Mouse (Mus musculus) cerebral cortex, adult 2 months (tissue): Measurements from ENCODE around the gene Sec14l4.

ENCODE experiments used
- WGBS: fragments of 180-500 bp; shearing (Covaris S2); methylation state at CpG from one replicate; pipeline ENCODE4 v1.1.7; 2018; 5-methylcytosine and 5-hydroxymethylcytosine counted together

Gene Sec14l4

GRCm38 (mm10) chr11:4027561-4028334 lies 3.5 kb upstream of the Sec14l4 start:
- 51% methylated on average over 9 of the region's 9 CpGs for WGBS

DNA sequence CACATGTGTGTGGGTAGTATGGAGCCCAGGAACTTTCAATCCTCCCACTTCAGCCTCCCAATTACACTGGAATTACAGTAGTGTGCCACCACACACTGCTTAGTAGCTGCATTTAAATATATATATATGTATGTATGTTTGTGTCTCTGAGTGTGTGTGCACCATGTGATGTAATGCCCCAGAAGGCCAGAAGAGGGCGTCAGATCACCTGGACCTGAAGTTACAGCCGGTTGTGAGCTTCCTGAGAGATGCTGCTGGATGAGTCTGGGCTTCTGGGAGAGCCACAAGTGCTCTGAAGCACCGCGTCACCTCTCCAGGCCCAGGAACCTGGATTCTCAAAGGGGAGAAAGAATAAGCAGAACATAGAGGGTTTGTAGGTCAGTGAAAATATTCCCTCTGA lies 1.9 kb upstream of the Sec14l4 start:
- 73% methylated on average over 4 of the region's 4 CpGs for WGBS

GRCm38 (mm10) chr11:4031961-4032360 lies 699 bp downstream of the Sec14l4 start:
- WGBS = 56% methylated on average over 12 of the region's 12 CpGs

DNA sequence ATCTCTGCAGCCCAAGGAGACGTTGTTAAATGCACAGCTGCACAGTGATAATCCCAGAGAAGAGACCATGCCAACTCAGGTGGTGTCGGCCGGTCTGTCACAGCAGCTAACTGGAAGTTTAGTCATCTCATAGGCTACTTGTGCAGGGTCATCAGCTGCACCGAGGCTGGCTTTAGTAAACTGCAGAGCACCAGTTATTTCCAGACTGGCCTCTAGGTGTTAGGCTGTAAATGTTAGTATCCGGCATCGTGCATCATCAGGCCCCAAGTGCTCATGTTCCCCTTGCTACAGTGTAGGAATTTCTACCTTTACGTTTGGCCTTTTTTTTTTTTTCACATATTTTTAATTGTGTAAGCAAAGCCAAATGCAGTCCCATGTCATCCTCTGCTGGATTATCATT lies 2.2 kb downstream of the Sec14l4 start:
- WGBS = 76% methylated on average over 7 of the region's 7 CpGs

GRCm38 (mm10) chr11:4034169-4034568 lies 2.9 kb downstream of the Sec14l4 start:
- 94% methylated on average over 4 of the region's 4 CpGs for whole genome bisulfite sequencing

GRCm38 (mm10) chr11:4035116-4035892 lies 4.0 kb downstream of the Sec14l4 start:
- WGBS = 73% methylated on average over 18 of the region's 18 CpGs

DNA sequence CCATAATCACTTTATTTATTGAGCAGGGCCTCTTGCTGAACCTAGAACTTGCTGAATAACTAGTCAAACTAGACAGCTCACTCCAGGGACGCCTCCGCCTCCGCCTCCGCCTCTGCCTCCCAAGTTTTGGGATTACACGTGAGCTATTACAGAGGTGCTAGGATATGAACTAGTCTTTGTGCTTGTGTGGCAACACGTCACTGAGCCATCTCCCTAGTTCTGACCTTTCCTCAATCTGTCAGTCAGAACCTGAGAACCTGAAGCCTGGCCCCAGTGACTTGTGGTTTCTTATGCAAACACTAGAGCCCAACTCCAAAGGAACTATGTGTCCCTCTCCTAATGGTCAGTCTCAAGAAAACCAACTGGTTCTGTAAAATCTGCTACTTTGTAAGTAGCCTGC lies 4.7 kb downstream of the Sec14l4 start:
- 80% methylated on average over 6 of the region's 6 CpGs for WGBS

- WGBS = 67% methylated on average over 9 of the region's 9 CpGs
Observed at GRCm38 (mm10) chr11:4036365-4037084, 5.3 kb downstream of the Sec14l4 start.

GRCm38 (mm10) chr11:4039951-4040350 lies 8.7 kb downstream of the Sec14l4 start:
- WGBS = 95% methylated on average over 4 of the region's 4 CpGs

GRCm38 (mm10) chr11:4041123-4041625 lies 9.9 kb downstream of the Sec14l4 start:
- WGBS = 87% methylated on average over 6 of the region's 6 CpGs

- WGBS = 95% methylated on average over 7 of the region's 7 CpGs
Observed at GRCm38 (mm10) chr11:4043081-4043480, 11.8 kb downstream of the Sec14l4 start.

DNA sequence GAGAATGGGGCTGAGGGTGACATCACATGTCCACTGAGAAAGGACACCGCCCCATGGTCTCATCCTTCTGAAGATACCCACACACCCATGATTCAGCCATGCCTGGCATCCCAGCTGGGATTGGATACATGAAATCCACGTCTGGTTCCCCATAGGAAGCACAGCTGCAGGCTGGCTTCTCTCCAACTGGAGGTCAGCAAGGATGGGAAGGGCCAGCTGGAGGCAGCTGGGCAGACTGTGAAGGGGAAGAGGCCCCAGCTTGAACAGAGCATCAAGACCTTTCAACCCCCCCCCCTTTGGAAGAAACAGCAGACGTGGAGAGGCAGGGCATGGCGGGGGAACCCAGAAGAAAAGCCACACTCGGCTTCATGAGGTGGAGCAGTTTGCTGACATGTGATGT lies 15.3 kb downstream of the Sec14l4 start:
- 57% methylated on average over 5 of the region's 5 CpGs for WGBS

GRCm38 (mm10) chr11:4047766-4048165 lies 16.5 kb downstream of the Sec14l4 start:
- 80% methylated on average over 2 of the region's 2 CpGs for WGBS

DNA sequence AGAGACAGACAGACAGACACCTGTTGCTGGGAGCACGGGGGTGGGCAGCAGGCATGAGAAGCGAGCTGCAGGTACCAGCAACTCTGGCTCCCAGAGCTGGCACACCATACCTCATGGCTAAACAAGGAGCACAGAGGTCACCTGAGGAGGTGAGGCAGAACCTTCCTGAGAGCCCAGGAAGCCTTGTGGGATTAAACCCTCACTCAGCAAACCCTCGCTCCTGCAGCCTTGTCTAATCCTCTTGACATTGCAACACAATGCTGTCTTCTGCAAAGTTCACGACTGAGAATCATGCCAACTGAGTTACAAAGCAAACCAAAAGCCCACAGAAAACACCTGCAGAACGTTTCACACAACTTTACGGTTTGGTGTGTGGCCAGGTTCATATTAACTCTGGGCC lies 17.2 kb downstream of the Sec14l4 start:
- WGBS = 88% methylated on average over 6 of the region's 6 CpGs

DNA sequence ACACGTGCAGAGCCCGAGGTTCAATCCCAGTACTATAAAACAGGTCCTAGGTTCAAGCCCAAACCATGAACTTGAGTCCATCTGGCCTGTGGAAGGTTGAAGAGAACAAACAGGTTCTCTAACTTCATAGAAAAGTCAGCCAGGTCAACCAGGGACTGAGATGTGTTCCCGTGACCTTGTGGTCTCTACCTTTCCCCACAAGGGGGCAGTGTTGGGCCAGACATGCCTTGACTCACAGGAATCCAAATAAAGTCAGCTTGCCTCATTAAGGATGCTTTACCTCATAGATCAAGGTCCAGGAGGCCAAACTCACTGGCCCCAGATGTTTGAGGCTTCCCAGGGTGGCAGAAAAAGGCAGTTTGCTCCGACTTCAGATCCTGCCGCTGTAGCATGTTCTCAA lies 22.3 kb downstream of the Sec14l4 start:
- WGBS = 54% methylated on average over 5 of the region's 5 CpGs

GRCm38 (mm10) chr11:4060866-4061575 lies 29.8 kb downstream of the Sec14l4 start:
- whole genome bisulfite sequencing = 52% methylated on average over 5 of the region's 5 CpGs

DNA sequence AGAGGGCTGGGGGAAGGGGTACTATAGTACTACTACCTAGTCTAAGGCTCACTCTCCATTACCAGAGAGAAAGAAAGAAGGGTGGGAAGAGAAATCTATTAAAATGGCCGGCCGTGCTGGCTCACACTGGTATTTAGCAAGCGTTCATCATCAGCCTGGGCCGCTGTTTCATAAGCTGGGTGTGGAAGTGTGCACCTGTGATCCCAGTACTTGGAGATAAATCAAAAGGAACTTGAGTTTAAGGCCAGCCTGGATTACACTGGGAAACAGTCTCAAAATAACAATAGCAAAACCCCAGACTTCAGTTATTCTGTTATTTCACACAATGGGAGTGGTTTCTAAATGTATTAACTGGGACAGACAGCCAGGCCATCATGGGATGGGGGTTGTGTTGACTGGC lies 31.3 kb downstream of the Sec14l4 start:
- 93% methylated on average over 4 of the region's 4 CpGs for WGBS

- WGBS = 48% methylated on average over 6 of the region's 6 CpGs
Observed at GRCm38 (mm10) chr11:4062981-4063380, 31.7 kb downstream of the Sec14l4 start.

- 78% methylated on average over 5 of the region's 5 CpGs for WGBS
Observed at GRCm38 (mm10) chr11:4064627-4065122, 33.4 kb downstream of the Sec14l4 start, which contains the start of gene Sec14l3. Gene Sec14l3 (plus strand): TSS chr11:4064841.

- WGBS = 38% methylated on average over 1 of the region's 1 CpGs
Observed at GRCm38 (mm10) chr11:4069664-4070063, 38.4 kb downstream of the Sec14l4 start.

DNA sequence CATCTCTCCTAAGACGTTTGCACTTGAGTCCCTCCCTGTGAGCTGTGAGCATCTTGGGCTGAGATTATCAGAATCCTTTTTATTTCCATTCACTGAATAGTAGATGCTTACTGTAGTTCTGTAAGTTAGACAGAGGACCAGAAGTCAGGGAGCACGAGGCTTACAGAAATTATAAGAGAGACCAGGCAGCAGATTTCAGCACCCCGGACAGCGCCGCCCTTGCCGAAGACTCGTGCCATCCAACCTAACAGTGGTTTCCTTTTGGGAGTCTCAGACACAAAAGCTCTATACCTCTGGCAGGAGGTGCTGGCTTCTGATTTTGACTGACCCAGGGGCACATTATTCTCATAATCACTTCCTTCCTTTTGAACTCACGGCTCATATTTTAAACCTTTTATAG lies 45.4 kb downstream of the Sec14l4 start:
- 52% methylated on average over 8 of the region's 8 CpGs for WGBS
